Mouse (Mus musculus): ENCODE results near the gene Hist2h2bb. TPM values are rescaled to one million over a fixed set of nuclear protein-coding genes. Genes with fewer than 3 reads are reported as not detected.

The Hist2h2bb gene
- polyA plus RNA-seq, 1 experiment from 2014 or later, result 2.3 TPM

GRCm38 (mm10) chr3:96225421-96225820 lies 44.1 kb upstream of the Hist2h2bb start:
- Histone ChIP-seq H3K4me2 (replicated peaks; ENCODE audit: low read depth) (no peak overlapping the region), H3K4me1 (replicated peaks; ENCODE audit: control insufficient read depth, insufficient read depth, low read length) (peaks cover 3% of the 10 kb centered on the region; the same call in 1 of the 2 replicates)

GRCm38 (mm10) chr3:96226695-96227648 lies 42.6 kb upstream of the Hist2h2bb start:
- no peak overlapping the region for H3K9ac ChIP-seq (ENCODE audit: low read depth, low read length)
- 0 out of 2 replicates have a peak, but pooled peaks have one; percentile 9 for ATAC-seq
- no peak overlapping the region for H3K4me2 ChIP-seq (replicated peaks; ENCODE audit: low read depth)
- no peaks in the 10 kb centered on the region for H3K9me3 ChIP-seq (ENCODE audit: control insufficient read depth)
- 53% methylated on average over 8 of the region's 8 CpGs for WGBS
- H3K36me3 ChIP-seq (ENCODE audit: control insufficient read depth, insufficient read depth), result no peaks in the 10 kb centered on the region
- H3K4me3 ChIP-seq (ENCODE audit: low read depth, low read length), result no peak overlapping the region
- peaks cover 3% of the 10 kb centered on the region; the same call in 1 of the 2 replicates for H3K4me1 ChIP-seq (replicated peaks; ENCODE audit: control insufficient read depth, insufficient read depth, low read length)
- H3K27me3 ChIP-seq (replicated peaks; ENCODE audit: control insufficient read depth, insufficient read depth, low read length), result no peaks in the 10 kb centered on the region
- TF ChIP-seq CTCF (IDR thresholded peaks at IDR 0.05; ENCODE audit: low read depth), result no peak
- no peak overlapping the region for H3K27ac ChIP-seq (ENCODE audit: low read depth, low read length)

More at GRCm38 (mm10) chr3:96225421-96225820, 44.1 kb upstream of the Hist2h2bb start:
- WGBS, result 37% methylated on average over 2 of the region's 2 CpGs
- ATAC-seq, result no peak
- no peaks in the 10 kb centered on the region for H3K36me3 ChIP-seq (ENCODE audit: control insufficient read depth, insufficient read depth)
- no peak overlapping the region for H3K9ac ChIP-seq (ENCODE audit: low read depth, low read length)
- no peak overlapping the region for H3K4me3 ChIP-seq (ENCODE audit: low read depth, low read length)
- no peak overlapping the region for H3K27ac ChIP-seq (ENCODE audit: low read depth, low read length)
- no peaks in the 10 kb centered on the region for H3K27me3 ChIP-seq (replicated peaks; ENCODE audit: control insufficient read depth, insufficient read depth, low read length)
- H3K9me3 ChIP-seq (ENCODE audit: control insufficient read depth), result no peaks in the 10 kb centered on the region
- no peak for TF ChIP-seq CTCF (IDR thresholded peaks at IDR 0.05; ENCODE audit: low read depth)

- no peak for ATAC-seq
- Histone ChIP-seq H3K36me3 (ENCODE audit: control insufficient read depth, insufficient read depth) (no peaks in the 10 kb centered on the region), H3K9me3 (ENCODE audit: control insufficient read depth) (no peaks in the 10 kb centered on the region), H3K9ac (ENCODE audit: low read depth, low read length) (no peak overlapping the region), H3K27ac (ENCODE audit: low read depth, low read length) (no peak overlapping the region), H3K4me1 (replicated peaks; ENCODE audit: control insufficient read depth, insufficient read depth, low read length) (peaks cover 3% of the 10 kb centered on the region; the same call in 1 of the 2 replicates), H3K27me3 (replicated peaks; ENCODE audit: control insufficient read depth, insufficient read depth, low read length) (no peaks in the 10 kb centered on the region), H3K4me3 (ENCODE audit: low read depth, low read length) (no peak overlapping the region), H3K4me2 (replicated peaks; ENCODE audit: low read depth) (no peak overlapping the region)
- TF ChIP-seq CTCF (IDR thresholded peaks at IDR 0.05; ENCODE audit: low read depth), result no peak
- 47% methylated on average over 2 of the region's 2 CpGs for WGBS
These were observed 40.7 kb upstream of the Hist2h2bb start for GRCm38 (mm10) chr3:96228828-96229227.

- ATAC-seq, result no peak
- Histone ChIP-seq H3K27me3 (replicated peaks; ENCODE audit: control insufficient read depth, insufficient read depth, low read length) (no peaks in the 10 kb centered on the region), H3K4me2 (replicated peaks; ENCODE audit: low read depth) (no peak overlapping the region), H3K36me3 (ENCODE audit: control insufficient read depth, insufficient read depth) (no peaks in the 10 kb centered on the region), H3K4me1 (replicated peaks; ENCODE audit: control insufficient read depth, insufficient read depth, low read length) (no peaks in the 10 kb centered on the region), H3K9me3 (ENCODE audit: control insufficient read depth) (no peaks in the 10 kb centered on the region), H3K4me3 (ENCODE audit: low read depth, low read length) (no peak overlapping the region), H3K27ac (ENCODE audit: low read depth, low read length) (no peak overlapping the region), H3K9ac (ENCODE audit: low read depth, low read length) (no peak overlapping the region)
- TF ChIP-seq CTCF (IDR thresholded peaks at IDR 0.05; ENCODE audit: low read depth), result no peak
- 55% methylated on average over 2 of the region's 2 CpGs for WGBS
These were observed 39.1 kb upstream of the Hist2h2bb start for GRCm38 (mm10) chr3:96230404-96230803.

GRCm38 (mm10) chr3:96230910-96231757 lies 38.4 kb upstream of the Hist2h2bb start:
- Histone ChIP-seq H3K36me3 (ENCODE audit: control insufficient read depth, insufficient read depth) (no peaks in the 10 kb centered on the region), H3K4me2 (replicated peaks; ENCODE audit: low read depth) (no peak overlapping the region), H3K9ac (ENCODE audit: low read depth, low read length) (no peak overlapping the region), H3K4me1 (replicated peaks; ENCODE audit: control insufficient read depth, insufficient read depth, low read length) (no peaks in the 10 kb centered on the region), H3K27ac (ENCODE audit: low read depth, low read length) (no peak overlapping the region), H3K9me3 (ENCODE audit: control insufficient read depth) (no peaks in the 10 kb centered on the region), H3K27me3 (replicated peaks; ENCODE audit: control insufficient read depth, insufficient read depth, low read length) (no peaks in the 10 kb centered on the region), H3K4me3 (ENCODE audit: low read depth, low read length) (no peak overlapping the region)
- no peak for TF ChIP-seq CTCF (IDR thresholded peaks at IDR 0.05; ENCODE audit: low read depth)
- 80% methylated on average over 4 of the region's 4 CpGs for WGBS
- no peak for ATAC-seq

GRCm38 (mm10) chr3:96231758-96232120 lies 37.8 kb upstream of the Hist2h2bb start:
- no peak for TF ChIP-seq CTCF (IDR thresholded peaks at IDR 0.05; ENCODE audit: low read depth)
- Histone ChIP-seq H3K9me3 (ENCODE audit: control insufficient read depth) (no peaks in the 10 kb centered on the region), H3K36me3 (ENCODE audit: control insufficient read depth, insufficient read depth) (no peaks in the 10 kb centered on the region), H3K27ac (ENCODE audit: low read depth, low read length) (no peak overlapping the region), H3K27me3 (replicated peaks; ENCODE audit: control insufficient read depth, insufficient read depth, low read length) (no peaks in the 10 kb centered on the region), H3K4me3 (ENCODE audit: low read depth, low read length) (no peak overlapping the region), H3K4me1 (replicated peaks; ENCODE audit: control insufficient read depth, insufficient read depth, low read length) (0 out of 2 replicates have a peak, but pooled peaks cover under 1% of the 10 kb centered on the region), H3K9ac (ENCODE audit: low read depth, low read length) (no peak overlapping the region), H3K4me2 (replicated peaks; ENCODE audit: low read depth) (no peak overlapping the region)
- ATAC-seq, result no peak
- 37% methylated on average over 2 of the region's 2 CpGs for WGBS
